Mouse (Mus musculus): ENCODE measurements at regions not wholly inside any gene's neighbourhood (a gene's known extent, or its start where the extent isn't known, plus 50 kb on each side); places are given as distances from the start of the nearest gene placed in this dataset.

DNA sequence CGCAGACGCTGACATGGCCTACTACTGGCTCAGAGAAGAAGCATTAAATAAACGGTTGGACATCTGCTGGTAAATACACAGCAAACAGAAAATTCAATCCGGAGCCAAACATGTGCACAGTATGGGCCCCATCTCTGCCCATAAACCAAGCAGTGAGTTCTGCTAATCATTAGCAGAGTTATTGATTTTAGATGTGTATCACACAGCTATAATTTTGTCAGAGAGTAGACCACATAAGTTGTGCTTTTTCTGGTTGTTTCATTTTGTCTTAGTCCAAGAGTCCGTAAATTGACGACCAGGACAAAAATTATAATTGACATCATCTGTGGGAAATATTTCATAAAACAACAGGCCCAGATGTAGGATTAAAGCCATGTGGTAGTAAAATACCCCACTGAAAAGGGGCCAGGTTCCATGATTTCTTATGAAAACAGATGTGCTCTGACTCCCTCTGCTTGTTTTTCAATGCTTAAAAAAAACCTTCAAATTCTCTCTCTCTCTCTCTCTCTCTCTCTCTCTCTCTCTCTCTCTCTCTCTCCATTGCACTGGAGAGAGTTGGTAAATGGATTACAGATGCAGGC lies 339.3 kb downstream of the Hao1 start:
- Histone ChIP-seq H3K9ac (ENCODE audit: low read depth, low read length) (no peak overlapping the region), H3K4me3 (ENCODE audit: low read length) (no peak overlapping the region), H3K9me3 (ENCODE audit: control insufficient read depth, low read length) (no peaks in the 10 kb centered on the region), H3K36me3 (ENCODE audit: control insufficient read depth, insufficient read depth, low read length) (no peaks in the 10 kb centered on the region), H3K27me3 (replicated peaks; ENCODE audit: control insufficient read depth, insufficient read depth, low read length) (no peaks in the 10 kb centered on the region), H3K27ac (ENCODE audit: low read depth, low read length) (no peak overlapping the region), H3K4me2 (ENCODE audit: low read length) (no peak overlapping the region), H3K4me1 (ENCODE audit: control insufficient read depth, insufficient read depth, low read depth, low read length) (no peaks in the 10 kb centered on the region)
- WGBS: 82% methylated on average over 6 of the region's 6 CpGs
- no peak for ATAC-seq

- Histone ChIP-seq H3K4me1 (ENCODE audit: control insufficient read depth, insufficient read depth, low read depth, low read length) (no peaks in the 10 kb centered on the region), H3K4me2 (ENCODE audit: low read length) (no peak overlapping the region), H3K27me3 (replicated peaks; ENCODE audit: control insufficient read depth, insufficient read depth, low read length) (no peaks in the 10 kb centered on the region), H3K4me3 (ENCODE audit: low read length) (no peak overlapping the region), H3K9me3 (ENCODE audit: control insufficient read depth, low read length) (no peaks in the 10 kb centered on the region), H3K36me3 (ENCODE audit: control insufficient read depth, insufficient read depth, low read length) (no peaks in the 10 kb centered on the region), H3K27ac (ENCODE audit: low read depth, low read length) (no peak overlapping the region), H3K9ac (ENCODE audit: low read depth, low read length) (no peak overlapping the region)
- WGBS: 97% methylated on average over 1 of the region's 1 CpGs
- ATAC-seq: no peak
Measured at GRCm38 (mm10) chr2:134203252-134203651, 350.9 kb downstream of the Hao1 start.

DNA sequence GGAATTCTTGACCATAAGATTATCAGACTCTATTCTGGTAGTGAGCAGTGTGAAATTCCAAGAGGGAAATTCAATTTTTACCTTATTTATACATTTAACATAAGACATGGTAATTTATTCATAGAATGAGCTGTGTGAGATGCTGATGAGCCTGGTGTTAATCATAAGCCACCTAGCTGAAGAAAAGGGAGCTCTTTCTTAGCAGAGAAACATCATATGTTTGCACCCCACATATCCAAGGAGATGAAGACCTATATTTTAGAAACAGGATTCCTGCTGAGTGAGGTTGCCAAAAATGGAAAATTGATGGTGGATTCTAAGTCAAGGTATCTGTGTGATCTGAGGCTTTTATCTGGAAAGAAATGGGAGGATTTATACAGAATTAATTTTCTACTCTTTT lies 358.2 kb downstream of the Hao1 start:
- H3K4me1 ChIP-seq (ENCODE audit: control insufficient read depth, insufficient read depth, low read depth, low read length): no peaks in the 10 kb centered on the region
- no peaks in the 10 kb centered on the region for H3K9me3 ChIP-seq (ENCODE audit: control insufficient read depth, low read length)
- no peak overlapping the region for H3K4me2 ChIP-seq (ENCODE audit: low read length)
- ATAC-seq: no peak
- no peaks in the 10 kb centered on the region for H3K27me3 ChIP-seq (replicated peaks; ENCODE audit: control insufficient read depth, insufficient read depth, low read length)
- no peak overlapping the region for H3K27ac ChIP-seq (ENCODE audit: low read depth, low read length)
- H3K36me3 ChIP-seq (ENCODE audit: control insufficient read depth, insufficient read depth, low read length): no peaks in the 10 kb centered on the region
- no peak overlapping the region for H3K9ac ChIP-seq (ENCODE audit: low read depth, low read length)
- no peak overlapping the region for H3K4me3 ChIP-seq (ENCODE audit: low read length)

DNA sequence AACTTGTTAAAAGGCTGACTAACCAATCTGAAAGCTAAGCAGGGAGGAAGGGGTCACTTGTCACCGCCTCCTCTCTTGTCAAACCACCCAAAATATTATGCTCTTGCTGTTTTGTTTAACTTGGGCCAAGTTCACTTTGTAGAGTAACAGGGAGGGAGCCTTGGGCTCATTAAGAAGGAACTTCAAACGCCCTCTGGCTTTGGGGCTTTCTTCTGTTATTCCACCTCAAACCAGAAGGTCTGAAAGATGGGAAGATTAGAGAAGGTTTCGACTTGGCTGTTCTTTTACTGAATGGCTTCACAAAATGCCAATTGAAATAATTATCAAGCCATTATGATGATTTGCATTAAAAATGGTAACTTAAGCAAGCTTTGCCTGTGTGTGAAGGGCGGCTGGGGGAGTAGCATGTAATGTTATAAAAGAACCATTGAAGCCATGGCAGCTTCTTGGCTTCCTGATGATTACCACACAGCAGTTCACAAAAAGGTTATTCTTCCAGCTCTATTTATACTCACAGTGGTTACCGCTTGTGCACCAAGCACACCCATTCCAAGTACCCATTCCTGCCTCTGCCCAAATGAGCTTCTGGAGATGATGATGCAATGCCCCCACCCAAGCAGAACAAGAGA lies 364.6 kb downstream of the Hao1 start:
- no peak overlapping the region for H3K4me3 ChIP-seq (ENCODE audit: low read length)
- H3K27me3 ChIP-seq (replicated peaks; ENCODE audit: control insufficient read depth, insufficient read depth, low read length): no peaks in the 10 kb centered on the region
- 60% methylated on average over 5 of the region's 5 CpGs for WGBS
- H3K4me1 ChIP-seq (ENCODE audit: control insufficient read depth, insufficient read depth, low read depth, low read length): no peaks in the 10 kb centered on the region
- H3K9me3 ChIP-seq (ENCODE audit: control insufficient read depth, low read length): no peaks in the 10 kb centered on the region
- peak; percentile 86 for ATAC-seq
- H3K4me2 ChIP-seq (ENCODE audit: low read length): no peak overlapping the region
- H3K27ac ChIP-seq (ENCODE audit: low read depth, low read length): no peak overlapping the region
- no peaks in the 10 kb centered on the region for H3K36me3 ChIP-seq (ENCODE audit: control insufficient read depth, insufficient read depth, low read length)
- H3K9ac ChIP-seq (ENCODE audit: low read depth, low read length): no peak overlapping the region

All from hindbrain, embryonic 16.5 days (tissue).